Mouse (Mus musculus) ES-Bruce4 (cell line): ENCODE data around the gene Ghrh.

Source experiments
- CTCF ChIP-seq: IDR thresholded peaks from one replicate; pipeline ENCODE4 v1.8.1; 2011; ENCODE audit warnings: low read depth, low read length
- POLR2A ChIP-seq: IDR thresholded peaks from one replicate; pipeline ENCODE4 v1.8.1; 2011; ENCODE audit warnings: low read length; ENCODE audit not compliant: insufficient read depth

DNA sequence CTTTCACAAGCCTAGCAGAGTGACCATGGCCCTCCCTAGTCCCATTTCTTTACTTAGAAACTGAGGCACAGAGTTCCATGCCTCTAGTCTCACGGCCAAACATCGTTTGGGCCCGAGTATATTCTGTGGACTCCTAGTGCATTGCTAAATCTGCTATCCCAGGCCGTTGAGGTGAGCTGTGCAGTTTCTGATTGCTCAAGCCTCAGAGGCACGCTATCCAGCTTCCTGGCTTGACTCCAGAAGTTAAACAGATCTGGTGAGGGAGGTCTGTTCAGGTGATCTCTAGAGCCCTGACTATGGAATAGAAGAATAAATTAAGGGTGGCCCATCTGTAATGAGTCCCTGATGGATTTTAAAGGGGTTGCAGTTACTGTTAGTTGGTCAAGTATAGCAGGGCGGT is 30.1 kb downstream of the Ghrh start:
- TF ChIP-seq CTCF (no peak), POLR2A (no peak)
